Mouse (Mus musculus) spleen, adult 2 months (tissue): ENCODE measurements around the gene Pde2a.

Experiments
- CTCF ChIP-seq: fragments of 200-500 bp; IDR thresholded peaks from 2 replicates; pipeline ENCODE4 v1.5.1; 2011; ENCODE audit warnings: mild to moderate bottlenecking, inconsistent platforms; ENCODE audit not compliant: insufficient read depth, insufficient read length, insufficient replicate concordance; ENCODE audit errors: extremely low read depth
- POLR2A ChIP-seq: fragments of 200-500 bp; IDR thresholded peaks from 2 replicates; pipeline ENCODE4 v1.6.1; 2011; ENCODE audit warnings: low read depth, low read length, inconsistent platforms

- no peak for TF ChIP-seq POLR2A
- no peak for TF ChIP-seq CTCF
Observed at GRCm38 (mm10) chr7:101393015-101393414, 28.5 kb upstream of the Pde2a start.
